Mouse (Mus musculus) gastrocnemius, postnatal 10 days (tissue): ENCODE measurements around the gene Esp6. TPM values are rescaled to one million over a fixed set of nuclear protein-coding genes. Genes with fewer than 3 reads are reported as not detected.
"Not testable (repeated sequence)": the region's sequence is repeated elsewhere in the genome, so short reads cannot be mapped to it uniquely, and the experiment has no call there.

ENCODE experiments used
- DNase-seq: peaks from one replicate; pipeline ENCODE4 v3.0.0; 2021; ENCODE audit warnings: mixed read lengths
- long read RNA-seq, 2 experiments: library from polyadenylated mRNA; stranded (forward); transcript quantifications; one replicate each; pipeline ENCODE4 v2.0.0; 2021
- total RNA-seq, 2 experiments: library from RNA; stranded (reverse); gene quantifications; 2 replicates each; pipeline ENCODE4 v1.2.3; 2021

The Esp6 gene
- total RNA-seq, result not detected
- long read RNA-seq, experiment 1, result 0 reads
- long read RNA-seq, experiment 2, result 0 reads

DNA sequence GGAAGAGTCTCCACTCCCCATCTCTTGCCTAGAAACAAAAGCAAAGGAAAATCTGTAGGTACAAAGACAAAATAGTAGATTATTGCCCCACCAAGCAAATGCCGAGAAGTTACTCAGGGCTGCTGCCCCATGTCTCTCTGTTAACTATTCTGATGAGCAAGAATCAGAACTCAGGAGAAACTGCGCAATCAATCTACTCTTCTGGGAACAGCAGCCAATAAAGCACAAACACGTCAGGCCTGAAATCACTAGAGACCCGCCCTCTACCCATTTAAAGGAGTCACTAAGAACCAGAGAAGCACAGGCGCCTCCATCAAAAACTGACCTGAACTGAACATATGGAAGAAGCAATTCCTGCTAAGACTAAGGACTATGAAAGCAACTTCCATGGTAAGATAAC lies at the start of gene Esp6:
Esp6 (plus strand) TSS at position 301 of the 400 bp plus-strand sequence.
- DNase-seq, result no peak

DNA sequence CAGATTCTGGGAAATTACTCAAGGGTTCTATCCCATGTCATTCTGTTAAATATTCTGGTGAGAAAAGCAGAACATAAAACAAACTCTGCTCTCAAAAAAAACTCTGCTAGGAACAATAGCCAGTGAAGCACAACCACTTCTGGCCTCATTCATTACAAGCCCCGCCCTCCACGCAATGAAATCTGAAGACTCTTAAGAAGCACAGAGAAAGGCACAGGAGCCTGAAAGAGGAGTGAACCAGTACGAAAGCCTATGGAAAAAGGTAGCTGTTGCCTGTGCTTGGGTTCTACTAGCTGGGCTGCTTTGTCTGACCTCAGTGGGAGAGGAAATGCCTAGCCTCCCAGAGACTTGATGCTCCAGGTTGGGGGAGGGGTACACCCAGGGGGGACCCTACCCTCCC lies 41.5 kb upstream of the Esp6 start, which contains the start of gene Esp8:
Esp8 (plus strand) TSS at position 205 of the 400 bp plus-strand sequence.
- DNase-seq, result no peak

DNA sequence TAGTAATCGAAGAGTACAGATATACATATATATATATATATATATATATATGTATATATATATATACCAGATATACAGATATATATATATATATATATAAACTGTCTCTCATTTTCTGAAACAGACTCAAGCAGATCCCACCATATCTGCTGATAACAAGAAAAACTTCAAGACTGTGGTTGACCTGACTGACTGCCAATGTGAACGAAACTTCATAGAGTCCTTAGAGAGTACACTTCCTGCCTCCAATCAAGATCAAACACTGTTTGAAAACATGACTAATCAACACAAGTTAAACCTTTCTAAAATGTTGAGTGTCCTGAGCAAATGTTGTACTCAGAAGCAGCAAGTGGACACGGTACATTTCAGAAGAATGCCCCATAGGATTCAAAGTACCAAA lies 31.5 kb upstream of the Esp6 start:
- no peak for DNase-seq

DNA sequence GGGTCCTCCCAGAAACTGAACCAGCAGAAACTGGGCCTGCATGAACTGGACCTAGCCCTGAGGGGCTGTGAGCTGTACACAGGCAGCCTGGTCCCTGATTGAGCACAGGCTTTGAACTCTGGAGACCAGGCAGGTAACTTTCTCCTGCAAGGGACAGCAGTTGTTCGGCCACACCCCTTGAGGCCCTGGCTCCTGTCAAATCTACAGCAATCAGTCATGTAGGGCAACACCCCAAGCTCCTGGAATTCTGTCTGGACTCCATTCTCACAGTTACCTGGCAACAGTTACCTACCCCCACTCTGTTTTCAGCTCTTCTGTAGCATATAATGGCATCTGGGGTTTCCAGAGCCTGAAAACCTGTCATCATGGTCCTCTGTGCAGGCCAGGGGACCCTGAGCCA lies 30.2 kb upstream of the Esp6 start:
- no peak for DNase-seq

DNA sequence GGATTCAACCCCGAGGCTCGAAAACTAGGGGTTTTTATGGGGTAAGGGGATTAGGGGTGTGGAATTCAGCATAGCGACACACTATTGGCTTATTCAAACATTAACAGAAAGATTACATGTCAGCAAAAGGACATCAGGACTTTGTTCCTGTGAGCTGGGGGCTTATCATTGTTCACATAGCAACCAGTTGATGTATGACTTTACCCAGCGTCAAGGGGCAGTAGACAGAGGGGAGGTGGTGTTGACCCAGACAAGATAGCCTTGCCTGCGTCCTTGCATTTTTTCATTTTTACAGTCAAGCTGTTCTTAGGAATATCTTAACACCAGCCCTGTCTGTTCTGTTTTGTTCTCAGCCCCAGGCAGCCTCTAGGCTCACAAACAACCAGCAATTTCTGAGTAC lies 14.3 kb upstream of the Esp6 start:
- not testable (repeated sequence) for DNase-seq

DNA sequence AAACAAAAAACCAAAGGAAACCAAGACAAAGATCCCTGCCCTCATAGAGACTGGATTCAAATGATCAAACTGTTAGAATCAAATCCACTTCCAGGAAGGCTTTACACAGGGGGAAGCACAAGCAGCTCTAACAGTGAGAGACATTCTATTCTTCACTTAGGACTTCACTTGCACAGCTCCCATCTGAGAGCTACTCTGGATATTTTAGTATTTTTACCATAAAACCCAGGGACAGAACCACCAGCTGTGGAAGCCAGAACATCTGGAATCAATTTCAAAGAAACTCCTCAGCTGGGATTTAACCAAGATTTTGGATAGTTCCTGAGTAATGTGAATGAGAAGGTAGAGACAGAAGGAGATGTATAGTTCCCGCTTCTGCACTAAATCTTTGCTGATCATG lies 7.8 kb upstream of the Esp6 start:
- no peak for DNase-seq

DNA sequence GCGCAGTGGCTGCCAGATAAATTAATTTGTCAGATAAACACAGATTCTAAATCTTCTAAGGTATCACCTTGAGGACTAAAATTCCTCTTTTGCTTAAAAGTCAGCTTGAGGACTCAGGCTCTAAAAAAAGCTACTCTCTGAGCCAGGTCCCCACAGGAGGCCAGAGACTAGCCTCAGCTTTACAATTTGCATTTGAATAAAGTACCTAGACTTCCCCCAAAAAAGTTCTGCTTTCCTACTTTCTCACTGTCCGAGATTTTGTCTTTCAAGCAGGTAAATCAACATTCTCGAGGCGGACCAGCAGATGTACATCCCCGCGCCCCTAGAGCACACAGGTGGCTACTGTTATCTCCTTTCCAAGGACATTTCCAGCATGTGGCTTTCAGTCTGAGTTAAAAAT lies 22.6 kb downstream of the Esp6 start:
- not testable (repeated sequence) for DNase-seq

DNA sequence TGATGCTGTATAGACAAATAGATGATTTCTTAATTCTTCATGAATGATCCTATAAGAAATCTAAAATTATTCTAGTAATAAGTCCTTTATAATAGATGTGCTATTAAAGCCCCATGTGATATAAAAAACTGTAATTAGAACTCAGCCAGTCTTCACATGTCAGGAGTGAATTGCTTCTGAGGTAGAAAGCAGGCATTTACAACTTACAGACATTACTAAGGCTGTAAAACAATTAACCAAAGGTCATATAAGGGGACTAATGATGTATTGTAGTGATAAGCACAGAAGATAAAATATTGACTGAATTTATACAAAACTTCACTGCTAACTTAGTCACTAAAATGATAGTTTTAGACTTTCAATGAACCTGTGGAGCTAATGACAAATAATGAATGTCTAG lies 30.0 kb downstream of the Esp6 start:
- DNase-seq, result no peak

DNA sequence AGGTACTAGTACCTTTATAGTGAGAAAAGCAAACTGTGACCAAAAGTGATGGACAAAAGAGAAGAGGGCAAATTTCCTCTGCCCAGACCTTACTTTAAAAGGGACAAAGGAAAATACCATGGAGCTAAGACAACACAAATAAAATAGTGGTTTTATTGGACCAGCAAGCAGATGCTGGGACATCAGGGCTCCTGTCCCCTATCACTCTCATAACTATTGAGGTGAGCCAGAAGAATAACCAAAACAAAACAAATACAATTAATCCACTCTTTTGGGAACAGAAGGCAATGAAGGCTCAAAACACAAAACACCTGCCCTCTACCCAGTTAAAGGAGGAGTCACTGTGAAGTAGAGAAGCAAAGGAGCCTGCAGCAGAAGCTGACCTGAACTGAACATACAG lies 37.0 kb downstream of the Esp6 start, which contains the start of gene Esp4:
Esp4 (plus strand) TSS at position 301 of the 400 bp plus-strand sequence.
- DNase-seq, result no peak

Other genes starting within 250 kb of the Esp6 start
- not detected for gene Crisp1, start 242.3 kb upstream of the Esp6 start, total RNA-seq
- not detected for gene Esp8, start 41.5 kb upstream of the Esp6 start, total RNA-seq
- not detected for gene Esp4, start 37.1 kb downstream of the Esp6 start, total RNA-seq
- not detected for gene Esp3, start 70.6 kb downstream of the Esp6 start, total RNA-seq
- not detected for gene Esp1, start 165.6 kb downstream of the Esp6 start, total RNA-seq
- gene Crisp2, start 245.5 kb downstream of the Esp6 start, total RNA-seq, result not detected
- under 1 TPM in 1 of 2 experiments, not detected in 1; 0.81 TPM for gene Rhag, start 249.6 kb downstream of the Esp6 start, total RNA-seq